Mouse (Mus musculus) CH12.LX (cell line): ENCODE data around the gene Slc38a2. TPM values are rescaled to one million over a fixed set of nuclear protein-coding genes. Genes with fewer than 3 reads are reported as not detected.

Experiments used
- DNase-seq: peaks from one replicate; pipeline ENCODE4 v3.0.0-alpha.2; 2013; ENCODE audit errors: extremely low read depth
- H3K27ac ChIP-seq: 2 replicates; pipeline ENCODE4 v1.5.1; 2012; ENCODE audit warnings: low read depth, mild to moderate bottlenecking, control low read depth, moderate library complexity; ENCODE audit not compliant: insufficient read depth
- H3K27me3 ChIP-seq: replicated peaks from 2 replicates; pipeline ENCODE3; 2012; ENCODE audit warnings: inconsistent platforms
- H3K36me3 ChIP-seq, 2 experiments: replicated peaks in 1 of 2; 2 replicates each; pipeline versions ENCODE3 to v1.6.1; 2012; ENCODE audit warnings: inconsistent platforms in 1 of 2, low read length in 1 of 2, mild to moderate bottlenecking in 1 of 2, mixed read lengths in 1 of 2, moderate library complexity in 1 of 2; ENCODE audit not compliant: control insufficient read depth in 1 of 2, insufficient read depth in 1 of 2
- H3K4me1 ChIP-seq, 2 experiments: 2 replicates each; pipeline ENCODE4 v1.6.1; 2012; ENCODE audit warnings: inconsistent platforms in 1 of 2, moderate library complexity in 1 of 2; ENCODE audit not compliant: insufficient read depth in 2 of 2, control insufficient read depth in 1 of 2
- H3K4me2 ChIP-seq: 2 replicates; pipeline ENCODE4 v1.6.1; 2012; ENCODE audit warnings: low read depth, mild to moderate bottlenecking, control low read depth; ENCODE audit not compliant: poor library complexity, insufficient read depth, severe bottlenecking
- H3K4me3 ChIP-seq, 3 experiments: fragments of 150-350 bp in 1 of 3; sonication (generic) in 1 of 3; replicated peaks in 1 of 3; 2 replicates each; pipeline versions ENCODE3 to v1.5.1; 2011 to 2012; ENCODE audit warnings: low read depth in 2 of 3, low read length in 2 of 3, mild to moderate bottlenecking in 2 of 3, moderate library complexity in 2 of 3, control low read depth in 1 of 3, improper control_type of control experiment in 1 of 3, inconsistent platforms in 1 of 3, mixed read lengths in 1 of 3; ENCODE audit not compliant: poor library complexity in 1 of 3
- H3K79me2 ChIP-seq: replicated peaks from 2 replicates; pipeline ENCODE4 v1.6.1; 2012; ENCODE audit warnings: mild to moderate bottlenecking, moderate library complexity; ENCODE audit not compliant: control insufficient read depth, poor library complexity, insufficient read depth, severe bottlenecking; ENCODE audit errors: extremely low read depth
- H3K9ac ChIP-seq: 2 replicates; pipeline ENCODE4 v1.6.1; 2012; ENCODE audit warnings: low read depth, mild to moderate bottlenecking, control low read depth, moderate library complexity; ENCODE audit not compliant: insufficient read depth
- H3K9me3 ChIP-seq: replicated peaks from 2 replicates; pipeline ENCODE3; 2012; ENCODE audit warnings: low read length, inconsistent platforms, mixed read lengths
- BHLHE40 ChIP-seq: IDR thresholded peaks from 2 replicates; pipeline ENCODE4 v1.6.1; 2011; ENCODE audit warnings: mild to moderate bottlenecking, low read depth, low read length, improper control_type of control experiment
- CHD1 ChIP-seq: IDR thresholded peaks from 2 replicates; pipeline ENCODE4 v1.6.1; 2012; ENCODE audit warnings: low read depth, low read length, improper control_type of control experiment, inconsistent platforms
- CHD2 ChIP-seq: IDR thresholded peaks from 2 replicates; pipeline ENCODE4 v1.6.1; 2011; ENCODE audit warnings: low read length, improper control_type of control experiment
- ELF1 ChIP-seq: IDR thresholded peaks from 2 replicates; pipeline ENCODE4 v1.6.1; 2014; ENCODE audit warnings: low read depth, mild to moderate bottlenecking, inconsistent platforms, low read length, improper control_type of control experiment
- EP300 ChIP-seq: IDR thresholded peaks from 2 replicates; pipeline ENCODE4 v1.6.1; 2011; ENCODE audit warnings: low read length, improper control_type of control experiment
- GABPA ChIP-seq: IDR thresholded peaks from 2 replicates; pipeline ENCODE4 v1.6.1; 2012; ENCODE audit warnings: low read depth, low read length, improper control_type of control experiment, inconsistent platforms; ENCODE audit not compliant: insufficient replicate concordance
- JUND ChIP-seq: conservative IDR thresholded peaks from 2 replicates; pipeline ENCODE4 v1.6.1; 2011; ENCODE audit warnings: low read depth, low read length, improper control_type of control experiment
- MAX ChIP-seq: IDR thresholded peaks from 2 replicates; pipeline ENCODE4 v1.6.1; 2011; ENCODE audit warnings: low read length, improper control_type of control experiment
- MAZ ChIP-seq: IDR thresholded peaks from 2 replicates; pipeline ENCODE4 v1.6.1; 2012; ENCODE audit warnings: low read depth, mild to moderate bottlenecking, inconsistent platforms, low read length, improper control_type of control experiment, moderate library complexity
- MYC ChIP-seq: IDR thresholded peaks from 2 replicates; pipeline ENCODE4 v1.6.1; 2011; ENCODE audit warnings: low read depth, mild to moderate bottlenecking, improper control_type of control experiment, low read length
- NELFE ChIP-seq: IDR thresholded peaks from 2 replicates; pipeline ENCODE4 v1.6.1; 2011; ENCODE audit warnings: low read depth, low read length, improper control_type of control experiment
- POLR2AphosphoS2 ChIP-seq: IDR thresholded peaks from 2 replicates; pipeline ENCODE4 v1.6.1; 2011; ENCODE audit warnings: low read depth, low read length, improper control_type of control experiment
- RCOR1 ChIP-seq: conservative IDR thresholded peaks from 2 replicates; pipeline ENCODE4 v1.6.1; 2012; ENCODE audit warnings: low read depth, mild to moderate bottlenecking, inconsistent platforms, low read length, improper control_type of control experiment
- SIN3A ChIP-seq: IDR thresholded peaks from 2 replicates; pipeline ENCODE4 v1.6.1; 2012; ENCODE audit warnings: low read length, improper control_type of control experiment, inconsistent platforms
- SMC3 ChIP-seq: IDR thresholded peaks from 2 replicates; pipeline ENCODE4 v1.6.1; 2011; ENCODE audit warnings: low read depth, low read length, improper control_type of control experiment
- TCF12 ChIP-seq: IDR thresholded peaks from 2 replicates; pipeline ENCODE4 v1.6.1; 2014; ENCODE audit warnings: low read depth, mild to moderate bottlenecking, inconsistent platforms, low read length, improper control_type of control experiment
- UBTF ChIP-seq: IDR thresholded peaks from 2 replicates; pipeline ENCODE4 v1.6.1; 2012; ENCODE audit warnings: low read depth, mild to moderate bottlenecking, inconsistent platforms, low read length, improper control_type of control experiment, moderate library complexity
- USF1 ChIP-seq: IDR thresholded peaks from 2 replicates; pipeline ENCODE4 v1.6.1; 2014; ENCODE audit warnings: low read depth, mild to moderate bottlenecking, inconsistent platforms, low read length, improper control_type of control experiment
- dilution Hi-C: fragments of 300-500 bp; cut with MboI; formaldehyde crosslinking; loops from 2 replicates; pipeline ENCODE4 v1.14.3; 2020; ENCODE audit warnings: low sequenced_read_pairs; ENCODE audit not compliant: extremely low pct_unique_long_range_greater_than_20kb, extremely low pct_ligation_motif_present
- in situ Hi-C: fragments of 300-500 bp; cut with MboI; formaldehyde crosslinking; loops from 3 replicates; pipeline ENCODE4 v1.14.3; 2019; ENCODE audit warnings: low sequenced_read_pairs, low pct_ligation_motif_present, low pct_unique_long_range_greater_than_20kb, mixed read lengths
- polyA plus RNA-seq: library from polyadenylated mRNA; unstranded; fragments of >175 nt; gene quantifications from 2 replicates; pipeline ENCODE4 v1.2.1, GENCODE M21; 2012; ENCODE audit warnings: low read depth; ENCODE audit not compliant: insufficient read length
- total RNA-seq, 2 experiments: library from RNA; depleted of rRNA; stranded (reverse); fragments of 300-350 nt in 1 of 2; fragments of >200 nt in 1 of 2; gene quantifications; 2 replicates each; pipeline ENCODE4 v1.2.3; 2012 to 2014

Slc38a2 gene
- total and polyA plus RNA-seq, 3 experiments = 41.4 to 70.5 (median 59.3) TPM

- DNase-seq = no peak
- Histone ChIP-seq H3K9ac (no peak overlapping the region), H3K9me3 (no peaks in the 10 kb centered on the region), H3K27ac (no peak overlapping the region), H3K4me3 (no peak overlapping the region), H3K4me1 (peaks cover 0 to 18% of the 10 kb centered on the region in 2 experiments; a peak in 2 of 4 replicates), H3K36me3 (no peaks in the 10 kb centered on the region), H3K4me2 (no peak overlapping the region), H3K27me3 (no peaks in the 10 kb centered on the region), H3K79me2 (no peaks in the 10 kb centered on the region)
- in situ Hi-C loops = no loop called here
- dilution Hi-C loops = no loop called here
- TF ChIP-seq MAZ (no peak), CHD2 (no peak), TCF12 (no peak), MAX (no peak), RCOR1 (no peak), BHLHE40 (no peak), SMC3 (no peak)
These were observed 16.2 kb upstream of the Slc38a2 start for GRCm38 (mm10) chr15:96715692-96716080.

- no peaks in the 10 kb centered on the region for H3K79me2 ChIP-seq
- no peaks in the 10 kb centered on the region for H3K36me3 ChIP-seq
- H3K9me3 ChIP-seq = no peaks in the 10 kb centered on the region
- no peak overlapping the region for H3K9ac ChIP-seq
- dilution Hi-C loops (no loop called here), in situ Hi-C loops (no loop called here)
- TF ChIP-seq UBTF (no peak), EP300 (no peak), BHLHE40 (no peak), JUND (no peak), NELFE (no peak), GABPA (no peak), MYC (no peak), POLR2AphosphoS2 (no peak), USF1 (no peak), SIN3A (no peak), ELF1 (no peak), CHD1 (no peak)
- DNase-seq = no peak
- H3K4me1 ChIP-seq = peaks cover 0 to 18% of the 10 kb centered on the region in 2 experiments; a peak in 2 of 4 replicates
- no peak overlapping the region for H3K4me3 ChIP-seq
- no peak overlapping the region for H3K27ac ChIP-seq
- no peaks in the 10 kb centered on the region for H3K27me3 ChIP-seq
- no peak overlapping the region for H3K4me2 ChIP-seq
These were observed 15.7 kb upstream of the Slc38a2 start for GRCm38 (mm10) chr15:96715079-96715691.
